Mouse (Mus musculus) hindbrain, embryonic 14.5 days (tissue): ENCODE measurements around the gene Abcg2. TPM values are rescaled to one million over a fixed set of nuclear protein-coding genes. Genes with fewer than 3 reads are reported as not detected.
A peak's percentile ranks its signal among the peaks of the same experiment; 100 is the strongest.
"Not testable (repeated sequence)": the region's sequence is repeated elsewhere in the genome, so short reads cannot be mapped to it uniquely, and the experiment has no call there.

Experiments
- ATAC-seq: fragments of 200-750 bp; cut with Nextera tagmentation; 2 replicates; pipeline ENCODE4 v1.8.0; 2017; ENCODE audit warnings: moderate number of reproducible peaks, mild to moderate bottlenecking, moderate TSS enrichment, moderate library complexity; ENCODE audit not compliant: low FRiP score
- DNase-seq: peaks from one replicate; pipeline ENCODE4 v3.0.0-alpha.2; 2015; ENCODE audit warnings: low spot score
- H3K27ac ChIP-seq: fragments of 300-500 bp; sonication (generic); 2 replicates; pipeline ENCODE4 v1.5.1; 2014; ENCODE audit warnings: mild to moderate bottlenecking, moderate library complexity
- H3K27me3 ChIP-seq: fragments of 300-500 bp; sonication (generic); 2 replicates; pipeline ENCODE4 v1.6.1; 2014; ENCODE audit warnings: mild to moderate bottlenecking, low read length, mixed read lengths; ENCODE audit not compliant: control insufficient read depth, insufficient read depth
- H3K36me3 ChIP-seq: fragments of 300-500 bp; sonication (generic); replicated peaks from 2 replicates; pipeline ENCODE4 v1.6.1; 2014; ENCODE audit not compliant: control insufficient read depth, insufficient read depth
- H3K4me1 ChIP-seq: fragments of 300-500 bp; sonication (generic); replicated peaks from 2 replicates; pipeline ENCODE4 v1.6.1; 2014; ENCODE audit warnings: antibody characterized with exemption, low read length, mixed read lengths; ENCODE audit not compliant: control insufficient read depth, insufficient read depth
- H3K4me2 ChIP-seq: fragments of 300-500 bp; sonication (generic); replicated peaks from 2 replicates; pipeline ENCODE4 v1.6.1; 2014; ENCODE audit warnings: mild to moderate bottlenecking, moderate library complexity
- H3K4me3 ChIP-seq: fragments of 300-500 bp; sonication (generic); replicated peaks from 2 replicates; pipeline ENCODE4 v1.5.1; 2014; ENCODE audit warnings: mild to moderate bottlenecking, low read length
- H3K9ac ChIP-seq: fragments of 300-500 bp; sonication (generic); 2 replicates; pipeline ENCODE4 v1.6.1; 2014
- H3K9me3 ChIP-seq: fragments of 300-500 bp; sonication (generic); 2 replicates; pipeline ENCODE4 v1.6.1; 2016; ENCODE audit warnings: low read length; ENCODE audit not compliant: control insufficient read depth
- WGBS: fragments of 180-500 bp; shearing (Covaris S2); extraction: QIAGEN DNeasy Blood & Tissue Kit; methylation state at CpG from one replicate; pipeline ENCODE4 v1.1.7; 2014; 5-methylcytosine and 5-hydroxymethylcytosine counted together
- polyA plus RNA-seq: library from polyadenylated mRNA; unstranded; fragments of >200 nt; fragmentation: Nextera tagmentation; extraction: Ambion mirVana; gene quantifications from 2 replicates; pipeline ENCODE4 v1.2.1, GENCODE M21; 2014

Gene Abcg2
- polyA plus RNA-seq, 1 experiment from 2014 or later: 40.9 TPM

- Histone ChIP-seq H3K4me2 (peak overlapping the region; percentile 50), H3K9ac (peak overlapping the region; percentile 47), H3K4me1 (peaks cover 8% of the 10 kb centered on the region; the same call in 1 of the 2 replicates), H3K27ac (peak overlapping the region; percentile 49), H3K4me3 (peak overlapping the region; percentile 33), H3K9me3 (no peaks in the 10 kb centered on the region), H3K27me3 (no peaks in the 10 kb centered on the region), H3K36me3 (no peaks in the 10 kb centered on the region)
- DNase-seq: peak; percentile 59
- ATAC-seq: peak; percentile 80
- WGBS: 16% methylated on average over 16 of the region's 16 CpGs
Observed at GRCm38 (mm10) chr6:58596294-58596653, 12.0 kb downstream of the Abcg2 start.

GRCm38 (mm10) chr6:58602119-58602518, 17.8 kb downstream of the Abcg2 start:
- not testable (repeated sequence) for H3K27me3 ChIP-seq, ATAC-seq, H3K4me1 ChIP-seq, H3K36me3 ChIP-seq, H3K4me3 ChIP-seq, H3K4me2 ChIP-seq, H3K9ac ChIP-seq, H3K9me3 ChIP-seq, H3K27ac ChIP-seq, DNase-seq
- WGBS: 84% methylated on average over 1 of the region's 1 CpGs

GRCm38 (mm10) chr6:58602991-58603390, 18.7 kb downstream of the Abcg2 start:
- H3K27ac ChIP-seq, H3K4me2 ChIP-seq, DNase-seq, H3K27me3 ChIP-seq, H3K9ac ChIP-seq, H3K4me3 ChIP-seq, H3K4me1 ChIP-seq, ATAC-seq, H3K9me3 ChIP-seq, H3K36me3 ChIP-seq: not testable (repeated sequence)

- peak; percentile 60 for DNase-seq
- peak; percentile 57 for ATAC-seq
- H3K4me1 ChIP-seq, H3K27me3 ChIP-seq, H3K36me3 ChIP-seq, H3K9ac ChIP-seq, H3K27ac ChIP-seq, H3K4me3 ChIP-seq, H3K4me2 ChIP-seq, H3K9me3 ChIP-seq: not testable (repeated sequence)
- WGBS: 77% methylated on average over 3 of the region's 3 CpGs
Observed at GRCm38 (mm10) chr6:58603485-58604090, 19.3 kb downstream of the Abcg2 start.

- ATAC-seq: no peak
- WGBS: 86% methylated on average over 4 of the region's 4 CpGs
Observed at GRCm38 (mm10) chr6:58606642-58607041, 22.3 kb downstream of the Abcg2 start.

GRCm38 (mm10) chr6:58608422-58608821, 24.1 kb downstream of the Abcg2 start:
- peaks cover 21% of the 10 kb centered on the region for H3K9me3 ChIP-seq
- peak; percentile 68; the same call in 1 of the 2 replicates for ATAC-seq
- 91% methylated on average over 2 of the region's 2 CpGs for WGBS
- no peak overlapping the region for H3K4me3 ChIP-seq
- no peaks in the 10 kb centered on the region for H3K27me3 ChIP-seq
- no peaks in the 10 kb centered on the region for H3K36me3 ChIP-seq
- no peaks in the 10 kb centered on the region for H3K4me1 ChIP-seq
- H3K27ac ChIP-seq: no peak overlapping the region
- no peak overlapping the region for H3K4me2 ChIP-seq
- H3K9ac ChIP-seq: no peak overlapping the region
- no peak for DNase-seq

More at GRCm38 (mm10) chr6:58606642-58607041, 22.3 kb downstream of the Abcg2 start:
- peaks cover 20% of the 10 kb centered on the region for H3K9me3 ChIP-seq
- H3K27me3 ChIP-seq: no peaks in the 10 kb centered on the region
- DNase-seq: no peak
- H3K4me2 ChIP-seq: no peak overlapping the region
- H3K36me3 ChIP-seq: no peaks in the 10 kb centered on the region
- no peaks in the 10 kb centered on the region for H3K4me1 ChIP-seq
- H3K4me3 ChIP-seq: no peak overlapping the region
- no peak overlapping the region for H3K9ac ChIP-seq
- no peak overlapping the region for H3K27ac ChIP-seq

- H3K4me2 ChIP-seq: no peak overlapping the region
- no peak overlapping the region for H3K9ac ChIP-seq
- peaks cover 21% of the 10 kb centered on the region for H3K9me3 ChIP-seq
- 83% methylated on average over 6 of the region's 6 CpGs for WGBS
- ATAC-seq (peak; percentile 41), DNase-seq (no peak)
- no peak overlapping the region for H3K27ac ChIP-seq
- no peaks in the 10 kb centered on the region for H3K27me3 ChIP-seq
- no peaks in the 10 kb centered on the region for H3K36me3 ChIP-seq
- no peaks in the 10 kb centered on the region for H3K4me1 ChIP-seq
- no peak overlapping the region for H3K4me3 ChIP-seq
Observed at GRCm38 (mm10) chr6:58609919-58610759, 25.8 kb downstream of the Abcg2 start.

GRCm38 (mm10) chr6:58610760-58611654, 26.7 kb downstream of the Abcg2 start:
- 68% methylated on average over 4 of the region's 4 CpGs for WGBS
- H3K27me3 ChIP-seq: no peaks in the 10 kb centered on the region
- H3K4me2 ChIP-seq: no peak overlapping the region
- no peak overlapping the region for H3K9ac ChIP-seq
- H3K27ac ChIP-seq: no peak overlapping the region
- H3K4me1 ChIP-seq: no peaks in the 10 kb centered on the region
- H3K4me3 ChIP-seq: no peak overlapping the region
- ATAC-seq: peak; percentile 82
- no peaks in the 10 kb centered on the region for H3K36me3 ChIP-seq
- peaks cover 21% of the 10 kb centered on the region for H3K9me3 ChIP-seq
- DNase-seq: no peak

- Histone ChIP-seq H3K9ac (no peak overlapping the region), H3K4me3 (no peak overlapping the region), H3K36me3 (no peaks in the 10 kb centered on the region), H3K27me3 (no peaks in the 10 kb centered on the region), H3K4me2 (no peak overlapping the region), H3K4me1 (no peaks in the 10 kb centered on the region), H3K9me3 (no peaks in the 10 kb centered on the region), H3K27ac (no peak overlapping the region)
- DNase-seq: no peak
- WGBS: 90% methylated on average over 5 of the region's 5 CpGs
- no peak for ATAC-seq
Observed at GRCm38 (mm10) chr6:58624126-58624525, 39.8 kb downstream of the Abcg2 start.
